Mouse (Mus musculus): ENCODE results near the gene Skap1. TPM values are rescaled to one million over a fixed set of nuclear protein-coding genes. Genes with fewer than 3 reads are reported as not detected.
A peak's percentile ranks its signal among the peaks of the same experiment; 100 is the strongest.

Gene Skap1
- 5.9 and 7.4 TPM in 2 replicates for polyA plus RNA-seq (2015; fragmentation: Nextera tagmentation; extraction: Ambion mirVana)

DNA sequence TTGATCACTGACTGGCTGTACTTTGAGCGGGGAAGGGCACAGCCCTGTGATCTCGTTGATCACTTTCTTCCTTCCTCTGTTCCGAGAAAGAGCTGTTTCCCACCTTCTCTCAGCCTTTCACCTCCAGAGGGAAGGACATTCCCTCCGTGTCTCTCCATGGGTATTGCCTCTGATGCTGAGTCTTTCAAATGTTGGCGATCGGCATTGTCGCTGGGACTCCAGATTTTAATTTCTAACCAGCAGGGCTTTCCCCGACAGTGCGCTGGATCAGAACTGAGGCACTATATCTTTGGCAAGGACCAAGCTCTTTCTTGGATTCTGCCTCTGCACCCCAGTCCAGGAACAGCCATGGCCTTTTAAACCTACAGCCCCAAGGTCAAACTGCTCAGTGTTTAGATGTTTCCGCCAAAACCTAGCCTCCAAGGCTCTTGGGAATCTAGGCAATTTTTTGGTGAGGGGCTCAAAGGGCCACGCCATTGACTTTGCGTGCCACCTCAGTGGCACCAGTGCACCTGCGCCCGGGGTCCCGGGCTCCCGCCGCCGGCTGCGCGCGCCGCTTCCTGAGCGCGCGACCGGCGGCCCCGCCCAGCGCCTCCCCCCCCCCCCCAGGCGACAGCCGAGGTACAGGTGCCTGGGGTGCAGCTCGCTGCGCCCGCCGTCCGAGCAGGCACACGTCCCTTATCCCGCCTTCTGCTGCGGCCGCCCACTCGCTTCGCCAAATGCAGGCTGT, at the start of gene Skap1:
Skap1 (plus strand) TSS at position 608 of the 730 bp plus-strand sequence.
- no peaks in the 10 kb centered on the region for H3K36me3 ChIP-seq (ENCODE audit: control insufficient read depth, insufficient read depth, low read length)
- H3K9me3 ChIP-seq (ENCODE audit: control insufficient read depth, low read length), result no peaks in the 10 kb centered on the region
- ATAC-seq, result no peak
- no peak within 1 kb of the TSS for H3K27ac ChIP-seq (ENCODE audit: low read depth, low read length)
- peaks cover 26% of the 10 kb centered on the region for H3K4me1 ChIP-seq (ENCODE audit: control insufficient read depth, insufficient read depth, low read depth, low read length)
- peak within 1 kb of the TSS; percentile 79 for H3K4me2 ChIP-seq (ENCODE audit: low read length)
- H3K9ac ChIP-seq (ENCODE audit: low read depth, low read length), result peak within 1 kb of the TSS; percentile 55
- WGBS, result 6% methylated on average over 24 of the region's 42 CpGs
- no peaks in the 10 kb centered on the region for H3K27me3 ChIP-seq (replicated peaks; ENCODE audit: control insufficient read depth, insufficient read depth, low read length)
- peak within 1 kb of the TSS; percentile 43 for H3K4me3 ChIP-seq (ENCODE audit: low read length)

DNA sequence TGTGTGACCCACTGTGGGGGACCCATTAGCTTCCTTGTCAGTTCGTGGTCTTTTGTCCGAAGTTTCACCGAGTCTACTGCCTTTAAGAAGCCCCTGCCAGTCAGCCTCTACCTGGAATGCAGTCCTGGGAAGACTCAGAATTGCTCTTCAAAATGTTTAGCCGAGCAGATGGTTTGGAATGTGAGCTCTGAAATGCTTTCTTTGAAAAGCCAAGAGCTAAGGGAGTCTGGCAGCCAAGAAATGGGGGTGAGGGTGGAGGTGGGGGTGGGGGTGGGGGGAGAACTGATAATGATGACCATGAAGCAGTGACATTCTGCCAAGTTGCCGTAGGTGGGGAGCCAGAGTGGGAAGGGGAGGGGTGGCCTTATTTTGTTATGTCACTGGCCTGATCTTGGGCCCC, 43.3 kb upstream of the Skap1 start:
- Histone ChIP-seq H3K27ac (ENCODE audit: low read depth, low read length) (no peak overlapping the region), H3K9me3 (ENCODE audit: control insufficient read depth, low read length) (no peaks in the 10 kb centered on the region), H3K4me1 (ENCODE audit: control insufficient read depth, insufficient read depth, low read depth, low read length) (no peaks in the 10 kb centered on the region; the same call in 1 of the 2 replicates), H3K36me3 (ENCODE audit: control insufficient read depth, insufficient read depth, low read length) (no peaks in the 10 kb centered on the region), H3K4me3 (ENCODE audit: low read length) (no peak overlapping the region), H3K9ac (ENCODE audit: low read depth, low read length) (no peak overlapping the region), H3K27me3 (replicated peaks; ENCODE audit: control insufficient read depth, insufficient read depth, low read length) (no peaks in the 10 kb centered on the region), H3K4me2 (ENCODE audit: low read length) (no peak overlapping the region)
- WGBS, result 34% methylated on average over 5 of the region's 5 CpGs
- ATAC-seq, result no peak

DNA sequence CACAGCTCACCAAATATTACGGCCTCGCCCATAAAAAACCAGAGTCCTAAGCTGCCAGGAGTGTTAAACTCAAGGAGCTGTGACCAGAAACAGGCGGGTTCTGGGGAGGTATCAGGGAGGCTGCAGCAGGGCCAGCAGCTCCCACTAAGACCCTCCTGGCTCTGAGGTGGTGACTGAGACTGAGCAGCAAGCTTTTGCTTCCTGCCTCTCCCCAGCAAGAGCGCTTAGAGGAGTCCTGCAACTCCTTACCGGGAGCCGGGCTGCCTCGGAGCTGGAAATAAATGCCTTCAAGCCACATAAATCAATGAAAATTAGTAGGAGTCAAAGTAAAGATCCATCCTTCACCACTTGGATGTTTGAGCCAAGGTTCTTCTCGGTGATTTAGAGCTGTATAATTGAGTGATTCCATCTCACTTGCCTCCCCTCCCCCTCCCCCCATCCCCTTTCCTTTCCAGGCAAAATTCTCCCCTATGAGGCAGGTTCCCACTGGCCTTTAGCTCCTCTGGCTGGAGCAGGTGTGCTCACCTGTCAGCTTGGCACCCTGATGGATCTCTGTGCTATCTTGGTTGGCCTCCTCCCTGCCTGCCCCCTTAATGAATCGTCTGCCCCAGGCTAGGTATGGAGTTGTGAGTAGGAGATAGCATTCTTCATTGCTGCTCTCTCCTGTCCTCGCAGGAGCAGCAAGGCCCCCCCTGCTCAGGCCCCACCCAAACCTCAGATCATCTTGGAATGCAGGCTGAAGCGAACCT, 42.7 kb upstream of the Skap1 start:
- WGBS, result 53% methylated on average over 11 of the region's 11 CpGs
- Histone ChIP-seq H3K27ac (ENCODE audit: low read depth, low read length) (no peak overlapping the region), H3K4me2 (ENCODE audit: low read length) (no peak overlapping the region), H3K36me3 (ENCODE audit: control insufficient read depth, insufficient read depth, low read length) (no peaks in the 10 kb centered on the region), H3K4me1 (ENCODE audit: control insufficient read depth, insufficient read depth, low read depth, low read length) (no peaks in the 10 kb centered on the region; the same call in 1 of the 2 replicates), H3K4me3 (ENCODE audit: low read length) (no peak overlapping the region), H3K9me3 (ENCODE audit: control insufficient read depth, low read length) (no peaks in the 10 kb centered on the region), H3K27me3 (replicated peaks; ENCODE audit: control insufficient read depth, insufficient read depth, low read length) (no peaks in the 10 kb centered on the region), H3K9ac (ENCODE audit: low read depth, low read length) (no peak overlapping the region)
- ATAC-seq, result no peak

DNA sequence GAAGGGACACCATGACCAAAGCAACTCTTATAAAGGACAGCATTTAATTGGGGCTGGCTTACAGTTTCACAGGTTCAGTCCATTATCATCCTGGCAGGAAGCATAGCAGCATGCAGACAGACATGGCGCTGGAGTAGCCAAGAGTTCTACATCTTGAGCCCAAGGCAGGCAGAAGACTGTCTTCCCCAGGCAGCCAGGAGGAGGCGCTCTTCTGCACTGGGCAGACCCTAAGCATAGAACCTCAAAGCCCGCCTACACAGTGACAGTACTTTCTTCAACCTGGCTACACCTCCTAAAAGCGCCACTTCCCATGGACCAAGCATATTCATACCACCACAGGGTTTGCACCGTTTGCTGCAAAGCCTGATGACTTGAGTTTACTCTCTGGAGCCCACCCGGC, 39.2 kb upstream of the Skap1 start:
- Histone ChIP-seq H3K36me3 (ENCODE audit: control insufficient read depth, insufficient read depth, low read length) (no peaks in the 10 kb centered on the region), H3K27ac (ENCODE audit: low read depth, low read length) (no peak overlapping the region), H3K4me2 (ENCODE audit: low read length) (no peak overlapping the region), H3K27me3 (replicated peaks; ENCODE audit: control insufficient read depth, insufficient read depth, low read length) (no peaks in the 10 kb centered on the region), H3K4me3 (ENCODE audit: low read length) (no peak overlapping the region), H3K9ac (ENCODE audit: low read depth, low read length) (no peak overlapping the region), H3K9me3 (ENCODE audit: control insufficient read depth, low read length) (no peaks in the 10 kb centered on the region), H3K4me1 (ENCODE audit: control insufficient read depth, insufficient read depth, low read depth, low read length) (no peaks in the 10 kb centered on the region; the same call in 1 of the 2 replicates)
- WGBS, result 91% methylated on average over 6 of the region's 6 CpGs
- no peak for ATAC-seq

DNA sequence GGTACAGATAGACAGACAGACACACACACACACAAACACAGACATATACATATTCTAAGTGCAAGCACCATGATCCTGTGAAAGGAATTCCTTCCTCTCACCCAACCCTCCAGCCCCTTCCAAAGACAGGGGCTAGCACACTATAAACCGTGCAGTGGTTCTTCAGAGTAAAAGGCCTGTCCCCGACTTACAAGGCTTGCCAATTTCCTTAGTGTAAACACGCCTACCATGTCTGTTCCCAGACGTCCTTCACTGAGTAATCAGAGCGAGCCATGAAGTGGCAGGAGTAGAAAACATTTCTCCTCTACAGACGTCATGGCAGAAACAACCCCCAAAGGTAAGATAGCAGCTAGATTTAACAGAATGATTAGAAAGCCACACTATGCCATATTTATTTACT, 38.2 kb upstream of the Skap1 start:
- Histone ChIP-seq H3K4me1 (ENCODE audit: control insufficient read depth, insufficient read depth, low read depth, low read length) (no peaks in the 10 kb centered on the region; the same call in 1 of the 2 replicates), H3K36me3 (ENCODE audit: control insufficient read depth, insufficient read depth, low read length) (no peaks in the 10 kb centered on the region), H3K27me3 (replicated peaks; ENCODE audit: control insufficient read depth, insufficient read depth, low read length) (no peaks in the 10 kb centered on the region), H3K9me3 (ENCODE audit: control insufficient read depth, low read length) (no peaks in the 10 kb centered on the region), H3K9ac (ENCODE audit: low read depth, low read length) (no peak overlapping the region), H3K4me3 (ENCODE audit: low read length) (no peak overlapping the region), H3K4me2 (ENCODE audit: low read length) (no peak overlapping the region), H3K27ac (ENCODE audit: low read depth, low read length) (no peak overlapping the region)
- WGBS, result 77% methylated on average over 6 of the region's 6 CpGs
- ATAC-seq, result no peak

DNA sequence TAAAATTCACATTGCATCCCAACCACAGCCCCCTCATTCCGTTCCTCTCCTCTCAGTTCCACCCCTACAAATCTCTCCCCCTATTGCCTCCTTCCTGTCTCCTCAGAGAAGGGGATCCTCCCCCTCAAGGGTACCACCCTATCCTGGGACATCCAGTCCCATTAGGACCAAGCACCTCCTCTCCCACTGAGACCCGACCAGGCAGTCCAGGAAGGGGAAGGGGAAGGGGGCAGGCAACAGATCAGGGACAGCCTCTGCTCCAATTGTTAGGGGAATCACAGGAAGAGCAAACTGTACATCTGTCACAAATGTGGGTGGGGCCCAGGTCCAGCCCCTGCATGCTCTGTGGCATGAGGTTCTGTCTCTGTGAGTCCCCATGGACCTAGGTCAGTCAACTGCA, 37.6 kb upstream of the Skap1 start:
- no peak overlapping the region for H3K4me3 ChIP-seq (ENCODE audit: low read length)
- no peaks in the 10 kb centered on the region for H3K9me3 ChIP-seq (ENCODE audit: control insufficient read depth, low read length)
- WGBS, result 52% methylated on average over 2 of the region's 2 CpGs
- H3K9ac ChIP-seq (ENCODE audit: low read depth, low read length), result no peak overlapping the region
- no peak overlapping the region for H3K4me2 ChIP-seq (ENCODE audit: low read length)
- ATAC-seq, result no peak
- H3K27ac ChIP-seq (ENCODE audit: low read depth, low read length), result no peak overlapping the region
- H3K27me3 ChIP-seq (replicated peaks; ENCODE audit: control insufficient read depth, insufficient read depth, low read length), result no peaks in the 10 kb centered on the region
- H3K4me1 ChIP-seq (ENCODE audit: control insufficient read depth, insufficient read depth, low read depth, low read length), result no peaks in the 10 kb centered on the region
- H3K36me3 ChIP-seq (ENCODE audit: control insufficient read depth, insufficient read depth, low read length), result no peaks in the 10 kb centered on the region

DNA sequence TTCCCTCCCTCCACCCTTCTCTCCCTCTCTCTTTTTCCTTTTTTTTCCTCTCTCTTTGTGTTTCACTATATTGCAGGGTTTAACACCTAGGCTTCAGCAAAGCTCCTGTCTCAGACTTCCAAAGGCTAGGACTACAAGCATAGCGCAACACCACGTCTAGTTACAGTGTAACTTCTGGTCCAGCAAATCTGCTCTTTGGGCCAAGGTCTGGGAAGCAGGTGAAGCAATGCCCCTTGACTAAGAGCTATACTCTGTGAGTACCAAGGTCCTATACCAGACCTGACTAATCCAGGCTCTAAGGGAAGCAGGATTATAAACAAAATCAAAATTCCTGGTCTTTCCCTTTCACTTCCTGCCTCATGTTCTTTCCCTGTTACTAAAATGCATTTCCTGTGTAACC, 35.3 kb upstream of the Skap1 start:
- Histone ChIP-seq H3K4me2 (ENCODE audit: low read length) (no peak overlapping the region), H3K9ac (ENCODE audit: low read depth, low read length) (no peak overlapping the region), H3K4me1 (ENCODE audit: control insufficient read depth, insufficient read depth, low read depth, low read length) (no peaks in the 10 kb centered on the region), H3K9me3 (ENCODE audit: control insufficient read depth, low read length) (no peaks in the 10 kb centered on the region), H3K27me3 (replicated peaks; ENCODE audit: control insufficient read depth, insufficient read depth, low read length) (no peaks in the 10 kb centered on the region), H3K36me3 (ENCODE audit: control insufficient read depth, insufficient read depth, low read length) (no peaks in the 10 kb centered on the region), H3K4me3 (ENCODE audit: low read length) (no peak overlapping the region), H3K27ac (ENCODE audit: low read depth, low read length) (no peak overlapping the region)
- WGBS, result 93% methylated on average over 2 of the region's 2 CpGs
- ATAC-seq, result no peak

DNA sequence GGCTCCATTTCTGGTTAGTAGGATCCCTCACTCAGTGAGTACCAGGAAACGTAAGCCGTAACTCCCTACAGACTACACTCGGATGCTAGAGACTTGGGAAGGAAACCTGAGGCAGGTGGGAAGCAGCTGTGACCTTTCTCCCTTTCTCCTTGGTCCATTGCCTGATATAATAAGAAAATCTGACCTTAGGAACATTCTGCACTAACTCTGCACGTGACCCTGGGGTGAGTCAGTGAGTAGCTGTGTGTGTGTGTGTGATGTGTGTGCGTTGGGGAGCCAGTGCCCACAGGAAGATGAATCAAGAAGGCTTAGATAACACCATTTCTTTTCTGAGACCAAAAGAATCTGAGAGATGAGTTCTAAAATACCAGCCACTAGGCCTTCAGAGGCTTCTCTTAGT, 34.5 kb upstream of the Skap1 start:
- H3K27ac ChIP-seq (ENCODE audit: low read depth, low read length), result no peak overlapping the region
- H3K9ac ChIP-seq (ENCODE audit: low read depth, low read length), result no peak overlapping the region
- H3K4me1 ChIP-seq (ENCODE audit: control insufficient read depth, insufficient read depth, low read depth, low read length), result no peaks in the 10 kb centered on the region
- ATAC-seq, result no peak
- no peaks in the 10 kb centered on the region for H3K27me3 ChIP-seq (replicated peaks; ENCODE audit: control insufficient read depth, insufficient read depth, low read length)
- no peak overlapping the region for H3K4me3 ChIP-seq (ENCODE audit: low read length)
- H3K36me3 ChIP-seq (ENCODE audit: control insufficient read depth, insufficient read depth, low read length), result no peaks in the 10 kb centered on the region
- no peak overlapping the region for H3K4me2 ChIP-seq (ENCODE audit: low read length)
- WGBS, result 74% methylated on average over 5 of the region's 5 CpGs
- no peaks in the 10 kb centered on the region for H3K9me3 ChIP-seq (ENCODE audit: control insufficient read depth, low read length)

DNA sequence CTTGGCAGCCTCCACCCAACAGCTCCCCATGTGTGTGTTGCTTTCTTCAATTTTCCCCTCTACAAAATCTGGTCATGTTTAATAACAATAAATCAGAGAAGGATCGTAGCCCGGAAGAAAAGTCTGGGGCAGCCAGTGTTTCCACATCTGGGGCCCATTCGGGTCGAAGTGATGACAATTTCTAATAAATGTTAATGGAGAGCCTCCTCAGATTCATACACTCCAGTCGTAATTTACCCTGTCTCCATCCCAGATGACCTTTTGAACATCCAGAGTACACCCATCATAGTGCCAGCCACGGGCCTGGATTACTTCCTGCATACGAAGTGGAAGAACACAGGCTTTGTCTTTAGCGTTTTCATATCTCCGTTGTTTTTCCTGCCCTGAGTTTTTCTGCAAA, 32.5 kb upstream of the Skap1 start:
- no peaks in the 10 kb centered on the region for H3K9me3 ChIP-seq (ENCODE audit: control insufficient read depth, low read length)
- no peak overlapping the region for H3K4me3 ChIP-seq (ENCODE audit: low read length)
- H3K27me3 ChIP-seq (replicated peaks; ENCODE audit: control insufficient read depth, insufficient read depth, low read length), result no peaks in the 10 kb centered on the region
- H3K36me3 ChIP-seq (ENCODE audit: control insufficient read depth, insufficient read depth, low read length), result no peaks in the 10 kb centered on the region
- no peaks in the 10 kb centered on the region for H3K4me1 ChIP-seq (ENCODE audit: control insufficient read depth, insufficient read depth, low read depth, low read length)
- H3K9ac ChIP-seq (ENCODE audit: low read depth, low read length), result no peak overlapping the region
- ATAC-seq, result no peak
- H3K4me2 ChIP-seq (ENCODE audit: low read length), result no peak overlapping the region
- WGBS, result 53% methylated on average over 9 of the region's 9 CpGs
- no peak overlapping the region for H3K27ac ChIP-seq (ENCODE audit: low read depth, low read length)
